9 mouse cellular contexts compared by ENCODE assay signal in genomic region chr12:78987581-78988081, GRCm38 (mm10). TPM values are rescaled to one million over a fixed set of nuclear protein-coding genes. Genes with fewer than 3 reads are reported as not detected.
DNase-seq lines count a peak whose midpoint lies in the region; ATAC-seq and TF ChIP-seq lines count a peak whose summit lies in the region.
"Had no signal": no experiment of that assay in that cellular context is flagged by ENCODE, and none has a peak within 500 bp of the region (broad histone marks: within the 10 kb centered on the region; RNA-seq: fewer than 3 reads in every experiment).

No protein-coding gene starts in this region.

- H3K9ac ChIP-seq in neural tube, embryonic 14.5 days (replicated peaks; ENCODE audit: low read depth, low read length) = no peak overlapping the region

- TF ChIP-seq CTCF in lung, adult 2 months (IDR thresholded peaks at IDR 0.05; ENCODE audit: insufficient read depth, low read length) = no peak

- WGBS in lung, adult 2 months = 61% methylated on average over 9 of the region's 9 CpGs
- 34% methylated on average over 9 of the region's 9 CpGs for WGBS in neural tube, embryonic 14.5 days

- H3K9me3 ChIP-seq in neural tube, embryonic 14.5 days (ENCODE audit: control insufficient read depth, low read length) = no peaks in the 10 kb centered on the region

- no peaks in the 10 kb centered on the region for H3K36me3 ChIP-seq in neural tube, embryonic 14.5 days (ENCODE audit: control insufficient read depth, insufficient read depth, low read length)

- H3K27ac ChIP-seq in neural tube, embryonic 14.5 days (ENCODE audit: low read depth, low read length) = peak overlapping the region; percentile 52; the same call in 1 of the 2 replicates

- intact Hi-C loops in left cerebral cortex, postnatal 10 days (cut with DNase I) = no loop called here

- peak; percentile 82 for ATAC-seq in neural tube, embryonic 14.5 days (ENCODE audit: low read depth)

- no peaks in the 10 kb centered on the region; the same call in 1 of the 2 replicates for H3K4me1 ChIP-seq in lung, adult 2 months (ENCODE audit: control insufficient read depth, insufficient read depth, low read length)
- H3K4me1 ChIP-seq in neural tube, embryonic 14.5 days (ENCODE audit: control insufficient read depth, insufficient read depth, low read length) = peaks cover 8% of the 10 kb centered on the region; the same call in 1 of the 2 replicates

- no peaks in the 10 kb centered on the region for H3K27me3 ChIP-seq in neural tube, embryonic 14.5 days (ENCODE audit: control insufficient read depth, insufficient read depth, low read length)

- TF ChIP-seq POLR2A in lung, adult 2 months (IDR thresholded peaks at IDR 0.05; ENCODE audit: borderline replicate concordance, extremely low read depth, low read depth, low read length) = no peak

- no peak overlapping the region for H3K4me3 ChIP-seq in lung, adult 2 months (replicated peaks; ENCODE audit: extremely low read depth, low read depth, low read length)
- H3K4me3 ChIP-seq in neural tube, embryonic 14.5 days (ENCODE audit: low read depth, low read length) = no peak overlapping the region

- peak; percentile 31 for DNase-seq in gastrocnemius, adult 18-20 months (ENCODE audit: low spot score)
- no peak for DNase-seq in gastrocnemius, postnatal 10 days
- peak; percentile 9 for DNase-seq in lung, postnatal 10 days
- no peak for DNase-seq in lung, adult 2 months
- DNase-seq in cerebellum, postnatal 25 days = peak; percentile 64 to 75
- DNase-seq in spleen, postnatal 14 days (ENCODE audit: low spot score in 2 of 2) = no peak
- no peak for DNase-seq in left cerebral cortex, postnatal 10 days (ENCODE audit: extremely low spot score in 1 of 2, low spot score in 2 of 2)
- DNase-seq: lung, adult 18-20 months had no signal

- no peak overlapping the region for H3K4me2 ChIP-seq in neural tube, embryonic 14.5 days (ENCODE audit: low read depth, low read length)

RNA-seq across cellular contexts. Expression of gene Tmem229b, which starts 19.8 kb away (rescaled TPM):
- 1 to 10 TPM; 2.5 to 5.5 TPM for total RNA-seq in gastrocnemius, adult 18-20 months (2021)
- 1 to 10 TPM; 8.5 to 9.5 TPM for total RNA-seq in gastrocnemius, postnatal 10 days (2021)
- 15.4 and 18.6 TPM in 2 replicates for polyA plus RNA-seq in lung, adult 2 months (2012; rRNA removed)
- 59.1 and 59.4 TPM in 2 replicates for polyA plus RNA-seq in neural tube, embryonic 14.5 days (2014; fragmentation: Nextera tagmentation; extraction: Ambion mirVana)
- total RNA-seq in left cerebral cortex, postnatal 10 days (2021) = 100 to 1,000 TPM; 105 to 109 TPM

RNA-seq across cellular contexts. Expression of gene Plekhh1, which starts 41.3 kb away (rescaled TPM):
- total RNA-seq in gastrocnemius, adult 18-20 months (2021) = 1 to 10 TPM in 1 of 2 experiments, under 1 TPM in 1; 0.71 to 1.0 TPM
- 1 to 10 TPM; 1.3 to 1.4 TPM for total RNA-seq in gastrocnemius, postnatal 10 days (2021)
- polyA plus RNA-seq in lung, adult 2 months (2012; rRNA removed) = 8.9 and 9.3 TPM in 2 replicates
- polyA plus RNA-seq in neural tube, embryonic 14.5 days (2014; fragmentation: Nextera tagmentation; extraction: Ambion mirVana) = 2.4 and 3.4 TPM in 2 replicates
- 1 to 10 TPM; 3.2 to 3.3 TPM for total RNA-seq in left cerebral cortex, postnatal 10 days (2021)

Comparison
In these comparisons a context has a peak if more than half of its experiments do, and no peak if none do; other contexts are left out.
1. DNase-seq: peak in gastrocnemius, adult 18-20 months (single experiment), lung, postnatal 10 days (single experiment) and cerebellum, postnatal 25 days (2 of 2); none in gastrocnemius, postnatal 10 days (single experiment), lung, adult 2 months (single experiment), spleen, postnatal 14 days (0 of 2) and left cerebral cortex, postnatal 10 days (0 of 2).
2. RNA of gene Tmem229b, which starts 19.8 kb away (total RNA-seq): 105 to 109 TPM in left cerebral cortex, postnatal 10 days; 8.5 to 9.5 TPM in gastrocnemius, postnatal 10 days and 2.5 to 5.5 TPM in gastrocnemius, adult 18-20 months; every median in the first group is over 10 times any median in the second.